Mouse (Mus musculus): Measurements from ENCODE around the gene Reln. TPM values are rescaled to one million over a fixed set of nuclear protein-coding genes. Genes with fewer than 3 reads are reported as not detected.

The Reln gene
- polyA plus RNA-seq, 2 experiments: 3.3 to 6.7 TPM

DNA sequence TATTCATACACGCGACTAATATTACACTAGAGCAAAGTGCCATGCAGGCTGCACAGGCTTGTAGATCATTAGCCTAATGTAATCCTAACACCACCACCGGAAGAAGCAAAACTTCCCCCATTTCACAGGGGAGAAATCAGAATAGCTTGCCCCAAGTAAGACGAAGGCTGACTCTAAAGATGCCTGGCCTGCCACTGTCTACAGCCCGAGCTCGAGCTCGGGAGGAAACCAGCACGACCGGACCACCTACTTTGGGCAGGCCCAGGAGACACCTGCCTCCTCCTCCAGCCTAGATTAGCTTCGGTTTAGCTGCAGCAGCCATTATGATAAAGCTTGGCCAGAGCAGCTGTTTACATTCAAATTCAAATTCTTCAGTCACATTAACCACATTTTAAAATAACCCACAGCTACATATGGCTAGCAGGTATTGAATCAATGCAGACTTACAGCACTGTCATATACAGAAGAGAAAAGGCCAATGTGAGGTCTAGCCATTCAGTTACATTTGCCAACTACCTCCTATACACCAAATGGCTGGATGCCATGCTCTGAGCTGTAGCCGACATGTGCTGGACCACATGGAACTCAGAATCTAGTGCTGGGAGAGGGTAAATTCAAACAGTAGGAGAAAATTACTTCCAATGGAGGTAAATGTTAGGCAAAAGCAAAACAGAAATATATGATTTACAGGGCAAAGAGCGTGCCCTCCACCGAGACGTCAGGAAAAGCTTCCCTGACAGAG is 1.6 kb upstream of the Reln start:
- no peak for ATAC-seq (ENCODE audit: low FRiP score, low read depth)
- WGBS: 28% methylated on average over 14 of the region's 14 CpGs
- no peak overlapping the region for H3K9ac ChIP-seq (ENCODE audit: low read depth, low read length, severe bottlenecking)
- DNase-seq (ENCODE audit: low spot score): no peak
- H3K4me2 ChIP-seq (replicated peaks; ENCODE audit: low read depth, low read length, severe bottlenecking): no peak overlapping the region
- no peaks in the 10 kb centered on the region for H3K36me3 ChIP-seq (ENCODE audit: control insufficient read depth, insufficient read depth, low read length)
- H3K4me3 ChIP-seq (replicated peaks; ENCODE audit: low read length): no peak overlapping the region
- H3K4me1 ChIP-seq (ENCODE audit: control insufficient read depth, insufficient read depth, low read length): peaks cover 9% of the 10 kb centered on the region; the same call in 1 of the 2 replicates
- H3K27ac ChIP-seq (replicated peaks; ENCODE audit: low read depth, low read length): no peak overlapping the region
- H3K27me3 ChIP-seq (ENCODE audit: control insufficient read depth, insufficient read depth, low read length): peaks cover 66% of the 10 kb centered on the region
- H3K9me3 ChIP-seq (ENCODE audit: control insufficient read depth, low read length): no peaks in the 10 kb centered on the region
- TF ChIP-seq POLR2A (IDR thresholded peaks at IDR 0.05; ENCODE audit: borderline replicate concordance, extremely low read depth, insufficient read depth, insufficient read length): no peak

DNA sequence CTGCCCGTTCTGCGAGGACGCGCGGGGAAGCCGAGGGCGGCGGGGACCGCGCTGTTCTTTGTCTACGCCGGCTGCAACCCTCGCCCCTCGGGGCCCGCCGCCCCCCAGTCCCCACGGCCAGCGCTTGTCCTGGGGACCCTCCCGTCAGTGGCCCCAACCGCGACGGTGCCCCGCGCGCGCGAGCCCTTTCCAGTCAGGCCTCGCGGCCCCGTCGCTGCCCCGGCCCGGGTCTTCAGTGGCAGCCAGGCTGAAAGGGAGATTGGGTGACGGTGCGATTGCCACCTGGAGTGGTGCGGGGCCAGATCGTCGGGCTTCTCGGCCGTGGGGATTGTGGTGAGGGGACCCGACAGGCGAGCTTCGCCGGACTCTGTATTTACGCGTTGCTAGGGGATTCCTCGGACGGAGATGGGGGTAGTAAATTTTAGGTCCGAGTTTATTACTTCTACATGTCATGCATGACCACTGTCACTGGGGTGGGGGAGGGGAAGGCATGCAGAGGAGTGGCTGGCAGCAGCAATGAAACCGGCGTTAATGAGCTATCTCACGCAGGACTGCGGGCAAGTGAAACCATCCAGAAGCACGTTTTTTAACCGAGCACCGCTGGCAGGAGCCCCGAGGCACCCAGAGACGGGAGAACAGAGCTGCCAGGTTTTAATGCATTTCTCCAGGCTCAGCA is 612 bp upstream of the Reln start:
- Histone ChIP-seq H3K9me3 (ENCODE audit: control insufficient read depth, low read length) (no peaks in the 10 kb centered on the region), H3K36me3 (ENCODE audit: control insufficient read depth, insufficient read depth, low read length) (no peaks in the 10 kb centered on the region), H3K27ac (replicated peaks; ENCODE audit: low read depth, low read length) (no peak overlapping the region), H3K4me1 (ENCODE audit: control insufficient read depth, insufficient read depth, low read length) (peaks cover 9% of the 10 kb centered on the region; the same call in 1 of the 2 replicates), H3K4me3 (replicated peaks; ENCODE audit: low read length) (peak overlapping the region; percentile 53), H3K4me2 (replicated peaks; ENCODE audit: low read depth, low read length, severe bottlenecking) (peak overlapping the region; percentile 97), H3K27me3 (ENCODE audit: control insufficient read depth, insufficient read depth, low read length) (peaks cover 70% of the 10 kb centered on the region), H3K9ac (ENCODE audit: low read depth, low read length, severe bottlenecking) (peak overlapping the region; percentile 56; the same call in 1 of the 2 replicates)
- DNase-seq (ENCODE audit: low spot score) (no peak), ATAC-seq (ENCODE audit: low FRiP score, low read depth) (no peak)
- 1% methylated on average over 55 of the region's 58 CpGs for WGBS
- TF ChIP-seq POLR2A (IDR thresholded peaks at IDR 0.05; ENCODE audit: borderline replicate concordance, extremely low read depth, insufficient read depth, insufficient read length): no peak

- Histone ChIP-seq H3K27ac (replicated peaks; ENCODE audit: low read depth, low read length) (no peak overlapping the region), H3K27me3 (ENCODE audit: control insufficient read depth, insufficient read depth, low read length) (peaks cover 73% of the 10 kb centered on the region), H3K4me2 (replicated peaks; ENCODE audit: low read depth, low read length, severe bottlenecking) (peak overlapping the region; percentile 97), H3K4me3 (replicated peaks; ENCODE audit: low read length) (peak overlapping the region; percentile 53), H3K9me3 (ENCODE audit: control insufficient read depth, low read length) (no peaks in the 10 kb centered on the region), H3K4me1 (ENCODE audit: control insufficient read depth, insufficient read depth, low read length) (peaks cover 9% of the 10 kb centered on the region; the same call in 1 of the 2 replicates), H3K9ac (ENCODE audit: low read depth, low read length, severe bottlenecking) (peak overlapping the region; percentile 56; the same call in 1 of the 2 replicates), H3K36me3 (ENCODE audit: control insufficient read depth, insufficient read depth, low read length) (no peaks in the 10 kb centered on the region)
- no peak for DNase-seq (ENCODE audit: low spot score)
- under 1% methylated on average over 52 of the region's 65 CpGs for WGBS
- peak; percentile 70 for ATAC-seq (ENCODE audit: low FRiP score, low read depth)
- no peak for TF ChIP-seq POLR2A (IDR thresholded peaks at IDR 0.05; ENCODE audit: borderline replicate concordance, extremely low read depth, insufficient read depth, insufficient read length)
Measured at GRCm38 (mm10) chr5:22343843-22344555, 503 bp downstream of the Reln start.

DNA sequence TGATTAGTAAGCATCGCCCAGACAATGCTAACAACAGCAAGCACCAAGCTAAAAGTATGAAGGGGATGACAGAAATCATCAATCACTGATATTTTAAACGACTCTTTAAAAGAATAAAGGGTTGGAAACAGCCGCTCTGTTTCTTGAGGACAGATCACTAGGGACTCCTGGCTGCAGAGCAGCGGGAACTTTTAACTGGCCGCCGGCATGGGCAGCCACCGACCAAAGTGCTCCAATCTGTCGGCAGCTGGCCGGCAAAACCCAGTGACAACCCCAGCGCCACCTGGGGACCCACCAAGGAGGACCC is 1.0 kb downstream of the Reln start:
- Histone ChIP-seq H3K36me3 (ENCODE audit: control insufficient read depth, insufficient read depth, low read length) (no peaks in the 10 kb centered on the region), H3K4me2 (replicated peaks; ENCODE audit: low read depth, low read length, severe bottlenecking) (peak overlapping the region; percentile 97), H3K9me3 (ENCODE audit: control insufficient read depth, low read length) (no peaks in the 10 kb centered on the region), H3K9ac (ENCODE audit: low read depth, low read length, severe bottlenecking) (no peak overlapping the region), H3K4me3 (replicated peaks; ENCODE audit: low read length) (peak overlapping the region; percentile 53), H3K27ac (replicated peaks; ENCODE audit: low read depth, low read length) (no peak overlapping the region), H3K4me1 (ENCODE audit: control insufficient read depth, insufficient read depth, low read length) (peaks cover 9% of the 10 kb centered on the region; the same call in 1 of the 2 replicates), H3K27me3 (ENCODE audit: control insufficient read depth, insufficient read depth, low read length) (peaks cover 73% of the 10 kb centered on the region)
- no peak for ATAC-seq (ENCODE audit: low FRiP score, low read depth)
- DNase-seq (ENCODE audit: low spot score): no peak
- no peak for TF ChIP-seq POLR2A (IDR thresholded peaks at IDR 0.05; ENCODE audit: borderline replicate concordance, extremely low read depth, insufficient read depth, insufficient read length)
- WGBS: 1% methylated on average over 10 of the region's 10 CpGs

DNA sequence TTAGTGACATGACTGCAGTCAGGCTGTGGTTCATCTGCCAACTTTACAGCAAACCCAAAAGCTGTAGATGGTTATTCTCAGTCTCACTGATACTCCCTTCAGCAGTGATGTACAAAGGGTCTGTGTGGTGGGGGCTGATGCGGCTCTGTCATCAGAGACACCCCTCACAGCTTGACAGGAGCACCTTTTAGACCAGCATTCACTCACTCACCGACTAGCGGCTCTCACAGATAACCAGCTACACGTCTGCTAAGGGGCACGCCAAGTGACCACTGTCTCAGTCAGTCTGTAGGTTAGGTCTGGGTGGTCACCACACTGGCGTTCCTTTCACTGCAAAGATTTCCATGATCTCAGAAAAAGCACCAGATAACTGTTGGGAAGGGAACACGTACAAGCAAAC is 2.0 kb downstream of the Reln start:
- WGBS: 70% methylated on average over 7 of the region's 7 CpGs
- no peak overlapping the region for H3K4me2 ChIP-seq (replicated peaks; ENCODE audit: low read depth, low read length, severe bottlenecking)
- DNase-seq (ENCODE audit: low spot score): no peak
- no peaks in the 10 kb centered on the region for H3K9me3 ChIP-seq (ENCODE audit: control insufficient read depth, low read length)
- no peak overlapping the region for H3K9ac ChIP-seq (ENCODE audit: low read depth, low read length, severe bottlenecking)
- H3K27ac ChIP-seq (replicated peaks; ENCODE audit: low read depth, low read length): no peak overlapping the region
- H3K27me3 ChIP-seq (ENCODE audit: control insufficient read depth, insufficient read depth, low read length): peaks cover 68% of the 10 kb centered on the region
- ATAC-seq (ENCODE audit: low FRiP score, low read depth): no peak
- H3K4me1 ChIP-seq (ENCODE audit: control insufficient read depth, insufficient read depth, low read length): peaks cover 9% of the 10 kb centered on the region; the same call in 1 of the 2 replicates
- H3K36me3 ChIP-seq (ENCODE audit: control insufficient read depth, insufficient read depth, low read length): no peaks in the 10 kb centered on the region
- H3K4me3 ChIP-seq (replicated peaks; ENCODE audit: low read length): no peak overlapping the region
- TF ChIP-seq POLR2A (IDR thresholded peaks at IDR 0.05; ENCODE audit: borderline replicate concordance, extremely low read depth, insufficient read depth, insufficient read length): no peak
